Mouse (Mus musculus) CH12.LX (cell line): ENCODE results near the gene Ptpn20. TPM values are rescaled to one million over a fixed set of nuclear protein-coding genes. Genes with fewer than 3 reads are reported as not detected.
A peak's percentile ranks its signal among the peaks of the same experiment; 100 is the strongest.

Experiments
- DNase-seq: peaks from one replicate; pipeline ENCODE4 v3.0.0-alpha.2; 2013; ENCODE audit errors: extremely low read depth
- H3K27ac ChIP-seq: 2 replicates; pipeline ENCODE4 v1.5.1; 2012; ENCODE audit warnings: low read depth, mild to moderate bottlenecking, control low read depth, moderate library complexity; ENCODE audit not compliant: insufficient read depth
- H3K27me3 ChIP-seq: replicated peaks from 2 replicates; pipeline ENCODE3; 2012; ENCODE audit warnings: inconsistent platforms
- H3K36me3 ChIP-seq, 2 experiments: replicated peaks in 1 of 2; 2 replicates each; pipeline versions ENCODE3 to v1.6.1; 2012; ENCODE audit warnings: inconsistent platforms in 1 of 2, low read length in 1 of 2, mild to moderate bottlenecking in 1 of 2, mixed read lengths in 1 of 2, moderate library complexity in 1 of 2; ENCODE audit not compliant: control insufficient read depth in 1 of 2, insufficient read depth in 1 of 2
- H3K4me1 ChIP-seq, 2 experiments: 2 replicates each; pipeline ENCODE4 v1.6.1; 2012; ENCODE audit warnings: inconsistent platforms in 1 of 2, moderate library complexity in 1 of 2; ENCODE audit not compliant: insufficient read depth in 2 of 2, control insufficient read depth in 1 of 2
- H3K4me2 ChIP-seq: 2 replicates; pipeline ENCODE4 v1.6.1; 2012; ENCODE audit warnings: low read depth, mild to moderate bottlenecking, control low read depth; ENCODE audit not compliant: poor library complexity, insufficient read depth, severe bottlenecking
- H3K4me3 ChIP-seq, 3 experiments: fragments of 150-350 bp in 1 of 3; sonication (generic) in 1 of 3; replicated peaks in 1 of 3; 2 replicates each; pipeline versions ENCODE3 to v1.5.1; 2011 to 2012; ENCODE audit warnings: low read depth in 2 of 3, low read length in 2 of 3, mild to moderate bottlenecking in 2 of 3, moderate library complexity in 2 of 3, control low read depth in 1 of 3, improper control_type of control experiment in 1 of 3, inconsistent platforms in 1 of 3, mixed read lengths in 1 of 3; ENCODE audit not compliant: poor library complexity in 1 of 3
- H3K79me2 ChIP-seq: replicated peaks from 2 replicates; pipeline ENCODE4 v1.6.1; 2012; ENCODE audit warnings: mild to moderate bottlenecking, moderate library complexity; ENCODE audit not compliant: control insufficient read depth, poor library complexity, insufficient read depth, severe bottlenecking; ENCODE audit errors: extremely low read depth
- H3K9ac ChIP-seq: 2 replicates; pipeline ENCODE4 v1.6.1; 2012; ENCODE audit warnings: low read depth, mild to moderate bottlenecking, control low read depth, moderate library complexity; ENCODE audit not compliant: insufficient read depth
- H3K9me3 ChIP-seq: replicated peaks from 2 replicates; pipeline ENCODE3; 2012; ENCODE audit warnings: low read length, inconsistent platforms, mixed read lengths
- BHLHE40 ChIP-seq: IDR thresholded peaks from 2 replicates; pipeline ENCODE4 v1.6.1; 2011; ENCODE audit warnings: mild to moderate bottlenecking, low read depth, low read length, improper control_type of control experiment
- CHD1 ChIP-seq: IDR thresholded peaks from 2 replicates; pipeline ENCODE4 v1.6.1; 2012; ENCODE audit warnings: low read depth, low read length, improper control_type of control experiment, inconsistent platforms
- CHD2 ChIP-seq: IDR thresholded peaks from 2 replicates; pipeline ENCODE4 v1.6.1; 2011; ENCODE audit warnings: low read length, improper control_type of control experiment
- CTCF ChIP-seq, 2 experiments: IDR thresholded peaks in 1 of 2; conservative IDR thresholded peaks in 1 of 2; 2 replicates each; pipeline ENCODE4 v1.5.1; 2011 to 2012; ENCODE audit warnings: low read depth in 2 of 2, low read length in 2 of 2, improper control_type of control experiment in 1 of 2, inconsistent platforms in 1 of 2, mild to moderate bottlenecking in 1 of 2, moderate library complexity in 1 of 2
- E2F4 ChIP-seq: IDR thresholded peaks from 2 replicates; pipeline ENCODE4 v1.6.1; 2011; ENCODE audit warnings: low read depth, low read length, improper control_type of control experiment; ENCODE audit not compliant: insufficient replicate concordance
- ELF1 ChIP-seq: IDR thresholded peaks from 2 replicates; pipeline ENCODE4 v1.6.1; 2014; ENCODE audit warnings: low read depth, mild to moderate bottlenecking, inconsistent platforms, low read length, improper control_type of control experiment
- ETS1 ChIP-seq: conservative IDR thresholded peaks from 2 replicates; pipeline ENCODE4 v1.6.1; 2012; ENCODE audit warnings: low read depth, mild to moderate bottlenecking, inconsistent platforms, low read length, improper control_type of control experiment, moderate library complexity
- GABPA ChIP-seq: IDR thresholded peaks from 2 replicates; pipeline ENCODE4 v1.6.1; 2012; ENCODE audit warnings: low read depth, low read length, improper control_type of control experiment, inconsistent platforms; ENCODE audit not compliant: insufficient replicate concordance
- IRF4 ChIP-seq: IDR thresholded peaks from 2 replicates; pipeline ENCODE4 v1.6.1; 2014; ENCODE audit warnings: low read depth, mild to moderate bottlenecking, inconsistent platforms, low read length, improper control_type of control experiment
- JUND ChIP-seq: conservative IDR thresholded peaks from 2 replicates; pipeline ENCODE4 v1.6.1; 2011; ENCODE audit warnings: low read depth, low read length, improper control_type of control experiment
- KAT2A ChIP-seq: IDR thresholded peaks from 2 replicates; pipeline ENCODE4 v1.6.1; 2012; ENCODE audit warnings: low read length, improper control_type of control experiment, inconsistent platforms; ENCODE audit not compliant: insufficient replicate concordance
- MAZ ChIP-seq: IDR thresholded peaks from 2 replicates; pipeline ENCODE4 v1.6.1; 2012; ENCODE audit warnings: low read depth, mild to moderate bottlenecking, inconsistent platforms, low read length, improper control_type of control experiment, moderate library complexity
- MXI1 ChIP-seq: IDR thresholded peaks from 2 replicates; pipeline ENCODE4 v1.6.1; 2011; ENCODE audit warnings: mild to moderate bottlenecking, low read depth, low read length, improper control_type of control experiment
- MYC ChIP-seq: IDR thresholded peaks from 2 replicates; pipeline ENCODE4 v1.6.1; 2011; ENCODE audit warnings: low read depth, mild to moderate bottlenecking, improper control_type of control experiment, low read length
- NELFE ChIP-seq: IDR thresholded peaks from 2 replicates; pipeline ENCODE4 v1.6.1; 2011; ENCODE audit warnings: low read depth, low read length, improper control_type of control experiment
- NRF1 ChIP-seq: IDR thresholded peaks from 2 replicates; pipeline ENCODE4 v1.6.1; 2014; ENCODE audit warnings: low read depth, mild to moderate bottlenecking, inconsistent platforms, low read length, improper control_type of control experiment, moderate library complexity
- PAX5 ChIP-seq: IDR thresholded peaks from 2 replicates; pipeline ENCODE4 v1.6.1; 2012; ENCODE audit warnings: low read length, inconsistent platforms, mixed read lengths
- RAD21 ChIP-seq: IDR thresholded peaks from 2 replicates; pipeline ENCODE4 v1.6.1; 2011; ENCODE audit warnings: low read depth, mild to moderate bottlenecking, low read length, improper control_type of control experiment, moderate library complexity
- SIN3A ChIP-seq: IDR thresholded peaks from 2 replicates; pipeline ENCODE4 v1.6.1; 2012; ENCODE audit warnings: low read length, improper control_type of control experiment, inconsistent platforms
- TBP ChIP-seq: conservative IDR thresholded peaks from 2 replicates; pipeline ENCODE4 v1.6.1; 2011; ENCODE audit warnings: low read depth, low read length, improper control_type of control experiment
- dilution Hi-C: fragments of 300-500 bp; cut with MboI; formaldehyde crosslinking; loops from 2 replicates; pipeline ENCODE4 v1.14.3; 2020; ENCODE audit warnings: low sequenced_read_pairs; ENCODE audit not compliant: extremely low pct_unique_long_range_greater_than_20kb, extremely low pct_ligation_motif_present
- in situ Hi-C: fragments of 300-500 bp; cut with MboI; formaldehyde crosslinking; loops from 3 replicates; pipeline ENCODE4 v1.14.3; 2019; ENCODE audit warnings: low sequenced_read_pairs, low pct_ligation_motif_present, low pct_unique_long_range_greater_than_20kb, mixed read lengths
- polyA plus RNA-seq: library from polyadenylated mRNA; unstranded; fragments of >175 nt; gene quantifications from 2 replicates; pipeline ENCODE4 v1.2.1, GENCODE M21; 2012; ENCODE audit warnings: low read depth; ENCODE audit not compliant: insufficient read length
- total RNA-seq, 2 experiments: library from RNA; depleted of rRNA; stranded (reverse); fragments of 300-350 nt in 1 of 2; fragments of >200 nt in 1 of 2; gene quantifications; 2 replicates each; pipeline ENCODE4 v1.2.3; 2012 to 2014

Ptpn20 gene
- total and polyA plus RNA-seq, 3 experiments = 0.10 to 0.11 TPM; not detected in 1

- DNase-seq = no peak
- H3K9me3 ChIP-seq = no peaks in the 10 kb centered on the region
- no peaks in the 10 kb centered on the region for H3K27me3 ChIP-seq
- H3K79me2 ChIP-seq = no peaks in the 10 kb centered on the region
- H3K36me3 ChIP-seq = no peaks in the 10 kb centered on the region
- H3K9ac ChIP-seq = no peak overlapping the region
- no peak overlapping the region for H3K4me2 ChIP-seq
- dilution Hi-C loops (no loop called here), in situ Hi-C loops (loop anchor here (10.0 kb wide), 1 partner anchor 257 kb away; no protein-coding TSS in a partner anchor)
- TF ChIP-seq NRF1 (peak; percentile 56), IRF4 (no peak)
- TF ChIP-seq, all 38 proteins: peak for 1
- Histone ChIP-seq H3K27ac (no peak overlapping the region), H3K4me1 (no peaks in the 10 kb centered on the region), H3K4me3 (no peak overlapping the region)
Measured at GRCm38 (mm10) chr14:33677996-33678395, 89.0 kb downstream of the Ptpn20 start.

- Histone ChIP-seq H3K36me3 (no peaks in the 10 kb centered on the region), H3K4me3 (no peak overlapping the region), H3K4me2 (no peak overlapping the region), H3K9me3 (no peaks in the 10 kb centered on the region), H3K9ac (no peak overlapping the region), H3K4me1 (no peaks in the 10 kb centered on the region), H3K79me2 (no peaks in the 10 kb centered on the region), H3K27ac (no peak overlapping the region), H3K27me3 (no peaks in the 10 kb centered on the region)
- in situ Hi-C loops (loop anchor here (10.0 kb wide), 1 partner anchor 256 kb away; no protein-coding TSS in a partner anchor), dilution Hi-C loops (no loop called here)
- DNase-seq = no peak
- TF ChIP-seq CHD1 = no peak
- no peak for TF ChIP-seq E2F4
- no peak for TF ChIP-seq JUND
- no peak for TF ChIP-seq ETS1
- no peak for TF ChIP-seq RAD21
- TF ChIP-seq BHLHE40 = no peak
- no peak for TF ChIP-seq SIN3A
- TF ChIP-seq PAX5 = no peak
- no peak for TF ChIP-seq KAT2A
- no peak for TF ChIP-seq MAZ
- TF ChIP-seq MXI1 = no peak
- TF ChIP-seq CHD2 = no peak
- TF ChIP-seq CTCF (conservative IDR thresholded peaks at IDR 0.05 in 1 of 2, IDR thresholded peaks at IDR 0.05 in 1 of 2; ENCODE audit: low read depth in 2 of 2, low read length in 2 of 2) = no peak
- TF ChIP-seq GABPA = no peak
- TF ChIP-seq NELFE = no peak
- no peak for TF ChIP-seq MYC
- no peak for TF ChIP-seq TBP
- no peak for TF ChIP-seq ELF1
Measured at GRCm38 (mm10) chr14:33678740-33679139, 89.7 kb downstream of the Ptpn20 start.
